Mouse (Mus musculus) intestine, embryonic 15.5 days (tissue): ENCODE results near the gene Ckmt2. TPM values are rescaled to one million over a fixed set of nuclear protein-coding genes. Genes with fewer than 3 reads are reported as not detected.

ENCODE experiments used
- ATAC-seq: fragments of 200-750 bp; cut with Nextera tagmentation; 2 replicates; pipeline ENCODE4 v1.8.0; 2017; ENCODE audit warnings: moderate TSS enrichment, moderate library complexity
- H3K27ac ChIP-seq: fragments of 300-500 bp; sonication (generic); 2 replicates; pipeline ENCODE4 v1.5.1; 2015; ENCODE audit warnings: mild to moderate bottlenecking, inconsistent platforms
- H3K27me3 ChIP-seq: fragments of 300-500 bp; sonication (generic); replicated peaks from 2 replicates; pipeline ENCODE4 v1.6.1; 2015; ENCODE audit warnings: inconsistent platforms
- H3K36me3 ChIP-seq: fragments of 300-500 bp; sonication (generic); 2 replicates; pipeline ENCODE4 v1.6.1; 2015; ENCODE audit warnings: inconsistent platforms
- H3K4me1 ChIP-seq: fragments of 300-500 bp; sonication (generic); replicated peaks from 2 replicates; pipeline ENCODE4 v1.6.1; 2015; ENCODE audit warnings: inconsistent platforms
- H3K4me2 ChIP-seq: fragments of 300-500 bp; sonication (generic); replicated peaks from 2 replicates; pipeline ENCODE4 v1.6.1; 2015; ENCODE audit warnings: mild to moderate bottlenecking, inconsistent platforms
- H3K4me3 ChIP-seq: fragments of 300-500 bp; sonication (generic); replicated peaks from 2 replicates; pipeline ENCODE4 v1.5.1; 2015; ENCODE audit warnings: inconsistent platforms
- H3K9ac ChIP-seq: fragments of 300-500 bp; sonication (generic); 2 replicates; pipeline ENCODE4 v1.6.1; 2015; ENCODE audit warnings: inconsistent platforms
- H3K9me3 ChIP-seq: fragments of 300-500 bp; sonication (generic); 2 replicates; pipeline ENCODE4 v1.6.1; 2016; ENCODE audit warnings: inconsistent platforms
- WGBS: fragments of 180-500 bp; shearing (Covaris S2); methylation state at CpG from one replicate; pipeline ENCODE4 v1.1.7; 2015; 5-methylcytosine and 5-hydroxymethylcytosine counted together
- polyA plus RNA-seq: library from polyadenylated mRNA; unstranded; fragments of >200 nt; fragmentation: Nextera tagmentation; extraction: Ambion mirVana; gene quantifications from 2 replicates; pipeline ENCODE4 v1.2.1, GENCODE M21; 2015

Gene Ckmt2
- polyA plus RNA-seq, 1 experiment from 2014 or later = 1.5 TPM

DNA sequence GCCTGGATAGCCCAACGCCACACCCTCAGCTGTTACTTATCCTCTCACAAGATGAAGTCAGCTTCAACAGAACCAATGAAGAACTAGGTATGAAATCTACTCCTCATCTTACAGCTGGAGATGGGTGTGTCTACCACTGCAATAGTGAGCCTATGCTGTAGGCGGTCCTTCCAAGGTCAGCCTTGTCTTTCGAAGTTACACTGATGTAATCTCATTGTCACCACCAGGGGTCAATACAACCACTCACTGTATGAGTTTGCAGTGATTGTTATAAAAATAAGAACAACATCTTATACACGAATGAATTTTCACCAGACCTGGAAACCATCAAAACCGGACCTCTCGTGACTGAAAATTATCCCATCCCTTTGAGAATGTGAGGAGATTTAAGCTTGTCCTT is 16.4 kb upstream of the Ckmt2 start:
- Histone ChIP-seq H3K4me3 (no peak overlapping the region), H3K27me3 (no peaks in the 10 kb centered on the region), H3K4me2 (no peak overlapping the region), H3K9me3 (no peaks in the 10 kb centered on the region), H3K9ac (no peak overlapping the region), H3K4me1 (no peaks in the 10 kb centered on the region), H3K36me3 (no peaks in the 10 kb centered on the region), H3K27ac (no peak overlapping the region)
- peak; percentile 62 for ATAC-seq
- WGBS = 62% methylated on average over 6 of the region's 6 CpGs

DNA sequence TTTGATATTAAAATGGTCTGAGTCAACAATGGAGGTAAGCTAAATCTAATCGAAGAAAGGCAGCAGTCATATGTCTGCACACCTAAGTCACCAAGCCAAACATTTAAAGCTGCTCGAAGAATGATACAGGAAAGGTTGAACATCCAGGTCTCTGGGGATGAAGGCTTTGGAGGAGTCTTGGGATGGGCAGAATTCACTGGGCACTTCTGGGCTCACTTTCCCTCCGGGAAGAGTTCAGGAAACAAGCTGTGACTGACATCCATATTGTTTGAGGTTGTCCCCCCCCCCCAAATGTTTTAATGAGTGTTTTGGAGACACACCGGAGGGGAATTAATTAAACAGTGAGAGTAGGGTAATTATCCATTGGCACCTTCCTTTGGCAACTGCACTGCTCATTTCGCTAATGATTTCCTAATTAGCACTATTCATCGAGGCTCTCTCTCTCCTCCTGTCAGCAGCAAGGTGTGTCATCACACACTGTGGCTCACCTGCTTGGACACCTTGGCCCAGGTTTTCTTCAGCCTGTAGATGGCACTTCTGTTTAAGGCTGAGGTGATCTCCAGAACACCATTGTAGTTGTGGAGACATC is 13.4 kb upstream of the Ckmt2 start:
- H3K4me2 ChIP-seq = no peak overlapping the region
- H3K27me3 ChIP-seq = no peaks in the 10 kb centered on the region
- H3K36me3 ChIP-seq = no peaks in the 10 kb centered on the region
- H3K9ac ChIP-seq = no peak overlapping the region
- no peaks in the 10 kb centered on the region for H3K9me3 ChIP-seq
- no peak overlapping the region for H3K27ac ChIP-seq
- no peaks in the 10 kb centered on the region for H3K4me1 ChIP-seq
- no peak for ATAC-seq
- no peak overlapping the region for H3K4me3 ChIP-seq
- WGBS = 83% methylated on average over 6 of the region's 6 CpGs

DNA sequence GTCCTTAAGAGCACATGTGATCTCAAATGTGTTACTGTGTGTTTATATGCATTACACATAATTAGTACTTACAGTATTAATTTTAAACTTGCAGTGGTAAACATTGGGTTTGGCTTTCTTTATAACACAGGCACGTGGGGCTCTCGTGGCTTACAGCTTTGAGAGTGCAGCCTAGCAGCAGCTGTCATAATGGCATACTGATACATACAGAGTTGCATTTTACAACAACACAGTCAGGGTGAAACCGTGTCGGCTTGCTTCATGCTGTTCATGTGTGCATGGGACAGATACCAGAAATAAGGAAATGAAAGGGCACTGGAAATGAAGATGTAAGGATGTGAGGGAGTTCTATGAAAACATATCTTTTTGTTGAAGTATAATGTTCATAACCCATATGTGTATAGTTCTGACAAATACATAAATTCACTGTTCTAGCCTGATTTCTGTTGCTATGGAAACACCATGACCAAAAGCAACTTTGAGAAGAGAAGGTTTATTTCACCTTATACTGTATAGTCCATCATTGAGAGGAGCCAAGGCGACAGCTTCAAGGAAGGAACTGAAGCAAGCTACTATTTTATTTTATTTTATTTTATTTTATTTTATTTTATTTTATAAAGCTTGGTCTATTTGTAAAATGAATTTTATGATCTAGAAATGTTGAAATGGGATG is 8.2 kb upstream of the Ckmt2 start:
- Histone ChIP-seq H3K4me1 (no peaks in the 10 kb centered on the region), H3K9me3 (no peaks in the 10 kb centered on the region), H3K9ac (no peak overlapping the region), H3K4me3 (no peak overlapping the region), H3K27me3 (no peaks in the 10 kb centered on the region), H3K36me3 (no peaks in the 10 kb centered on the region), H3K4me2 (no peak overlapping the region), H3K27ac (no peak overlapping the region)
- no peak for ATAC-seq
- 70% methylated on average over 5 of the region's 5 CpGs for WGBS

DNA sequence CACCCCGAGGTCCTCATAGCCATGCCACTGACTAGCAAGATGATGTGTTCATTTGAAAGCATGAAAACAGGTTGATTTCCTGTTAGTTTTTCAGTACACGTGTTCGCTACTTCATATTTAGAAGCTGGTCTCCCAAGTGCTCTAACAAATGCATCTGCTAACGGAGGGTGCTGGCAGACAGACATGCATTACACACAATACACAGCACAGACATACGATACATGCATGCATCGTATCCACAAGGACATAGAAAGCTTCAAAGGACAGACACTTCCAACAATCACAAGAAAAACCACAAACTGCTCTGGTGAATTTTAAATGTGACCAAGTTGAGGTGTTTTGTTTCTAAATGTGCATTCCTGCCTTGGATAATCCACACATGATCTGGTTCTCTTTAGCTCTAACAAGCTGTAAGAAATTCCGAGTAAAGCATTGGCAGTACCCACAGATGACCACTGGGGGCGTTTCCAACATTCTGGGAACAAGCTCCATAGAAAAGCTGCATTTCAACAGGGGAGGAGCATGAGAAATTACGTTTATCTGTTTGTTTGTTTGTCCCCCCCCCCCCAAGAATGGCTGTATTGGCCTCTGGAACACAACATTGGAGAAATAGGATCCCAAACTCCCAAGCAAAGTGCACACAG is 5.3 kb upstream of the Ckmt2 start:
- no peak overlapping the region for H3K9ac ChIP-seq
- no peaks in the 10 kb centered on the region for H3K4me1 ChIP-seq
- no peak overlapping the region for H3K27ac ChIP-seq
- H3K27me3 ChIP-seq = no peaks in the 10 kb centered on the region
- H3K36me3 ChIP-seq = no peaks in the 10 kb centered on the region
- ATAC-seq = no peak
- H3K4me3 ChIP-seq = no peak overlapping the region
- H3K9me3 ChIP-seq = no peaks in the 10 kb centered on the region
- H3K4me2 ChIP-seq = no peak overlapping the region
- WGBS = 64% methylated on average over 9 of the region's 9 CpGs

DNA sequence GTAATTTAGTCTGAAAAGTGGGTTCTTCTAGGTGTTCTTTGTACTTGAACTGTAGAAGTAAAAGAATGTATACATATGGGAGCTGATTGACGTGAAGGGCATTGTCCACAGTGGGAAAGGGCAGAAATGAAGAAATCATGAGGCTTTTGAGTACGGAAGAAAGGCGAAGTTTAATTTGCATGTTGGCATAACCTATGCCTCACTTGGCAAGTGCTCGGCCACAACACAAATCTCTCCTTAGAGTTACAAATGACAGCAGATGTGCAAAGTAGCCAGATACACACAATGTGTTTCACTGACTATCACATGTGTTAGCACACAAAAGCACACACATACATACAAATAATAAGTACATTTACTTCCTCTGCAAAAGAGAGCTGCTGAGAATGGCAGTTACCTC is 3.6 kb upstream of the Ckmt2 start:
- WGBS = 92% methylated on average over 4 of the region's 4 CpGs

DNA sequence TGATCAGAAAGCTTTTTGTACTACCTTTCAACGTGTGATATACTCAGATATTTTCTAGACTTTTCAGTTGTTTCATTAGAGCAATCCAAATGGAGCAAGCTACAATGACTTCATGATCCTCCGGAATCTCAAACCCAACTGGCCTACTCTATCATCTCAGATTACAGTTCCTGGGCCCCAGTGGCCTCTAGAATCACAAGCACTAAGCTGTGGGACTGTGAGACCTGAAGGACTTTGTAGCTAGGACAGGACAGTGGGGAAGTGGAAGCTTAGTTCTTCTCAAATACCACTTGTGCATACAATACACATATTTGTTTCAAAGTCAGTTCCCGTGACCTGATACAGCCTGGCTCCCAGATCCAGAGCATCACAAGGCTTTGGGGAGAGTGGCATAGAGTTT is 1.3 kb upstream of the Ckmt2 start:
- Histone ChIP-seq H3K9me3 (no peaks in the 10 kb centered on the region), H3K9ac (no peak overlapping the region), H3K4me3 (no peak overlapping the region), H3K27ac (no peak overlapping the region), H3K4me2 (no peak overlapping the region), H3K4me1 (no peaks in the 10 kb centered on the region), H3K36me3 (no peaks in the 10 kb centered on the region), H3K27me3 (no peaks in the 10 kb centered on the region)
- 78% methylated on average over 3 of the region's 3 CpGs for WGBS
- no peak for ATAC-seq

More for the DNA sequence above, 3.6 kb upstream of the Ckmt2 start:
- Histone ChIP-seq H3K27me3 (no peaks in the 10 kb centered on the region), H3K4me2 (no peak overlapping the region), H3K4me1 (no peaks in the 10 kb centered on the region), H3K9me3 (no peaks in the 10 kb centered on the region), H3K4me3 (no peak overlapping the region), H3K36me3 (no peaks in the 10 kb centered on the region), H3K9ac (no peak overlapping the region), H3K27ac (no peak overlapping the region)
- no peak for ATAC-seq

DNA sequence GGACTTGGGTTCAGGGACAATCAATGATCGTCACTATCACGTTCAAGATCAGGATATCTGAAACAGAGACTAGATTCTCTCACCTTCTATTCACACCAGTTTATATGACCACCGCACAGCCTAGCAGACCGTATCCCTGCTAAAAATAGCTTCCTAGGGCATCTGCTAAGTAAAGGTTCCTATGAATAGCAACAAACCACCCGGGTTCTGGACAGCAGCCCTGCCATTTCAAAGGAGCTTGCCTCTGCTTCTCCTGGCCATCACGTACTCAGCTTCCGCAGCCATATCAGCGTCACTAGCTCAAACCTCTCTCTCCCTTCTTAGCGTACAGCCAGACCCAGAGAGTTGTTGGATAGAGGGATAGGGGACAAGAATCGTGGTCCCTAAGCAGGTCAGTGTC is 665 bp upstream of the Ckmt2 start:
- Histone ChIP-seq H3K9ac (no peak overlapping the region), H3K4me3 (no peak overlapping the region), H3K36me3 (no peaks in the 10 kb centered on the region), H3K4me2 (no peak overlapping the region; the same call in 1 of the 2 replicates), H3K4me1 (no peaks in the 10 kb centered on the region), H3K27me3 (no peaks in the 10 kb centered on the region), H3K27ac (peak overlapping the region; percentile 86), H3K9me3 (no peaks in the 10 kb centered on the region)
- ATAC-seq = peak; percentile 61; the same call in 1 of the 2 replicates
- WGBS = 65% methylated on average over 10 of the region's 10 CpGs

DNA sequence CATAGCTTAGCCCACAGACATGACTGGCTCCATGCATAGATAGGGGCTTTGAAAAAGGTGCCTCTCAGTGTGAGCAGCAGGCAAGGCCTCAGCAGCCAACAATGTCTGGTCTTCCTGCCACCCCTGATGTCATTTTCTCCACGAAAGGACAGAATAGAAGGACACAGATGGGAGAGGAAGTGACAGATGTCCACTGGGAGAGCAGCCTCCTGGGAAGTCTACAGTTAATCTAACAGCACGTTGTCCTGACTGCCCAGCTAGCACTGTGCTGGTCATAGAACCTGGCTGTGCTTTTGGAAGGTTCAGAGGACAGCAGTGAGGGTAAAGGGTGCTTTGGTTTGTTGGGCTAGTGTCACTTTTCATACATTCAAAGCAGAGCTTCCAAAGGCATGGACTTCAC is 1.1 kb downstream of the Ckmt2 start:
- Histone ChIP-seq H3K27ac (no peak overlapping the region), H3K9me3 (no peaks in the 10 kb centered on the region), H3K4me2 (no peak overlapping the region), H3K4me1 (no peaks in the 10 kb centered on the region), H3K36me3 (no peaks in the 10 kb centered on the region), H3K27me3 (no peaks in the 10 kb centered on the region), H3K4me3 (no peak overlapping the region), H3K9ac (no peak overlapping the region)
- ATAC-seq = no peak
- 48% methylated on average over 2 of the region's 2 CpGs for WGBS

DNA sequence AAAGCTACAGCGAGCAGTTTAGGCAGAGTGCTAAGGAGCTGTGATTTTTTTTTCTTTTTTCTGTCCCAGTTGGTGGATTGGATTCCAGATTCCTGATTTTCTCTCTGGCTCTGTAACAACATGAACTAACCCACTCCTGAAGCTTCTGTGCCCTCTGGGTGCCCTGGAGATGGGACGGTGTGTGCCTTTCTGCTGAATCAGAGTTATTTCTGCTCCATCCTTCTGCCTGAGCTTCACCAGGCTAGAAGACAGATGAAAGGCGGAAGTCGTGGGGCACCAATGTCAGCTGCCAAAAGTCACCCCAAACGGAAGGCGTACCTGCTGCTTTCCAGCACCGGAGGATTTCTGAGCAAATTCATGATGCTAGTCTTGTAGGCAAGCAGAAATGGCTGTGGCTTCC is 2.1 kb downstream of the Ckmt2 start:
- WGBS = 79% methylated on average over 7 of the region's 7 CpGs
- Histone ChIP-seq H3K4me2 (no peak overlapping the region), H3K4me3 (no peak overlapping the region), H3K9me3 (no peaks in the 10 kb centered on the region), H3K36me3 (no peaks in the 10 kb centered on the region), H3K4me1 (no peaks in the 10 kb centered on the region), H3K27ac (no peak overlapping the region), H3K27me3 (no peaks in the 10 kb centered on the region), H3K9ac (no peak overlapping the region)
- ATAC-seq = no peak

DNA sequence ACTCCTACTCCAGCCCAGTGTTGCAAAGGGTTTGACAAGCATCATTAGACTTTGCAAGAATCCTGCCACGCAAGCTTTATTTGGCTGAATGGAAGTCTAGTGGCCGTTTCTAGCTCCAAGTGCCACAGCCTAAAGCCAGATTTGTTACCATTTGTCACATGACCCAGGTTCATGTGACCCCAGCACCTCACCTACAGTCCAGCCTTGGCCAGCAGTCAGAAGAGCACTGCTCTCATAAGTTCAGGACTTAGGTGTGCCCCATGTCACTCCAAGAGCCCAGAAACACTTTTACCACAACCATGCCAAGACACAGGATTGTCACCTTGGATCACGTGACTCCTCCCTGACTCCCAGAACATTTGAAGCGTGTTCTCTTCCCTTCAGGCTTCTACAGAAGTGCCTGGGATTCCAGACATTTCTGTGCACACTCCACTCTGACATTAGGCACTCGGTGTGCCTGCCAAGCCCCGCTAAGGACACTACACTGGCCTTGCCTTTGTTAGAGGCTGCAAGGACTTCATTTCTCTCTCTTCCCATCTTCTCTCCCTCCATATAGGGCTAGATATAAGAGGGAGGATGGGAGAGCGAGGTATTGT is 2.9 kb downstream of the Ckmt2 start:
- Histone ChIP-seq H3K9ac (no peak overlapping the region), H3K27ac (no peak overlapping the region), H3K4me2 (no peak overlapping the region), H3K27me3 (no peaks in the 10 kb centered on the region), H3K36me3 (no peaks in the 10 kb centered on the region), H3K9me3 (no peaks in the 10 kb centered on the region), H3K4me3 (no peak overlapping the region), H3K4me1 (no peaks in the 10 kb centered on the region)
- 73% methylated on average over 7 of the region's 7 CpGs for WGBS
- ATAC-seq = no peak

DNA sequence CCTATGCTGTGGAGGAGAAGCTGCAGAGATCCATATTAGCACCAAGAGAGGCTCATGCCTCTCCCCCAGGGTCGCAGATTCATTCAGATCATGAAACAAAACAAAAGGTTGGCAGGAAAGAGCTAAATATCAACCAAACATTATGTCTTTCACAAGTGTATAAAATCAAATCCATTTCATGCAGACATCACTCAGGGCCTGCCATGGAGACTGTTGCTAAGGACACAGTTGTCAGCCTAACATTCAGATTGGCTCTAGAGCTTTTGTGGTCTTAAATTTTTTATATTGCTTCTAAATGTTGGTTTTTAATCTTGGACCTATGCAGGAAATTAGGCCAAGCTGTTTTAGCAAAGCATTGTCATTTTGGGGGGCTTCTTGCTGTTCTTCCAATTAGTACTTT is 8.1 kb downstream of the Ckmt2 start:
- 82% methylated on average over 1 of the region's 1 CpGs for WGBS
- no peak for ATAC-seq
- no peaks in the 10 kb centered on the region for H3K9me3 ChIP-seq

DNA sequence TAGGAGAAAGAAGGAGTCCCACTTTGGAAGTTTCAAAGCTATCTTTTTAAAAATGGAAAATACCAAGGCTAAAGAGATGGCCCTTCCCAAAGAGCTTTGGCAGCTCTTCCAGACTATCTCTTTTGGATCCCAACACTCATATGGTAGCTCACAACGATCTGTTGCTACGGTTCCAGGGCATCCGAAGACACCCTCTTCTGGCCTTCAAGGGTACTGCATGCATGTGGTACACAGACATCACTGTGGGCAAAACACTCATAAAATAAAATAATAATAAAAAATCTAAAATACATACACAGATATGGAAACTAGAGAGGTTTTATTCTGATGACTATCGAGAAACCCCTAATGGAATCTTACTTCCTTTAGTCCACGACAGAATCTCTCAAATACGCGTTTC is 17.9 kb downstream of the Ckmt2 start:
- H3K4me3 ChIP-seq = no peak overlapping the region
- no peak overlapping the region for H3K9ac ChIP-seq
- no peaks in the 10 kb centered on the region for H3K36me3 ChIP-seq
- no peaks in the 10 kb centered on the region for H3K4me1 ChIP-seq
- WGBS = 81% methylated on average over 7 of the region's 7 CpGs
- no peaks in the 10 kb centered on the region for H3K27me3 ChIP-seq
- H3K27ac ChIP-seq = no peak overlapping the region
- ATAC-seq = no peak
- H3K9me3 ChIP-seq = no peaks in the 10 kb centered on the region
- no peak overlapping the region for H3K4me2 ChIP-seq

More for the DNA sequence above, 8.1 kb downstream of the Ckmt2 start:
- H3K4me3 ChIP-seq = no peak overlapping the region
- no peaks in the 10 kb centered on the region for H3K4me1 ChIP-seq
- no peaks in the 10 kb centered on the region for H3K27me3 ChIP-seq
- H3K27ac ChIP-seq = no peak overlapping the region
- no peaks in the 10 kb centered on the region for H3K36me3 ChIP-seq
- H3K9ac ChIP-seq = no peak overlapping the region
- H3K4me2 ChIP-seq = no peak overlapping the region
